Mouse (Mus musculus) lung, adult 2 months (tissue): Measurements from ENCODE around the gene Tprgl. TPM values are rescaled to one million over a fixed set of nuclear protein-coding genes. Genes with fewer than 3 reads are reported as not detected.

Experiments
- DNase-seq: peaks from one replicate; pipeline ENCODE4 v3.0.0; 2022
- H3K4me1 ChIP-seq: fragments of 200-500 bp; 2 replicates; pipeline ENCODE4 v1.6.1; 2011; ENCODE audit warnings: low read length; ENCODE audit not compliant: control insufficient read depth, insufficient read depth
- H3K4me3 ChIP-seq: fragments of 200-500 bp; replicated peaks from 2 replicates; pipeline ENCODE3; 2011; ENCODE audit warnings: low read depth, mild to moderate bottlenecking, control low read depth, low read length; ENCODE audit errors: extremely low read depth
- CTCF ChIP-seq: fragments of 200-500 bp; IDR thresholded peaks from 2 replicates; pipeline ENCODE4 v1.5.1; 2011; ENCODE audit warnings: mild to moderate bottlenecking, low read length, control low read depth; ENCODE audit not compliant: insufficient read depth
- POLR2A ChIP-seq: fragments of 200-500 bp; IDR thresholded peaks from 2 replicates; pipeline ENCODE4 v1.6.1; 2011; ENCODE audit warnings: low read depth, mild to moderate bottlenecking, control low read depth, low read length, borderline replicate concordance; ENCODE audit errors: extremely low read depth
- whole genome bisulfite sequencing: fragments of 180-500 bp; shearing (Covaris S2); methylation state at CpG from one replicate; pipeline ENCODE4 v1.1.7; 2018; 5-methylcytosine and 5-hydroxymethylcytosine counted together
- polyA plus RNA-seq: library from polyadenylated mRNA; depleted of rRNA; stranded (reverse); fragments of >200 nt; gene quantifications from 2 replicates; pipeline ENCODE4 v1.2.3, GENCODE M21; 2012

Tprgl gene
- polyA plus RNA-seq, 1 experiment, result 223 TPM

DNA sequence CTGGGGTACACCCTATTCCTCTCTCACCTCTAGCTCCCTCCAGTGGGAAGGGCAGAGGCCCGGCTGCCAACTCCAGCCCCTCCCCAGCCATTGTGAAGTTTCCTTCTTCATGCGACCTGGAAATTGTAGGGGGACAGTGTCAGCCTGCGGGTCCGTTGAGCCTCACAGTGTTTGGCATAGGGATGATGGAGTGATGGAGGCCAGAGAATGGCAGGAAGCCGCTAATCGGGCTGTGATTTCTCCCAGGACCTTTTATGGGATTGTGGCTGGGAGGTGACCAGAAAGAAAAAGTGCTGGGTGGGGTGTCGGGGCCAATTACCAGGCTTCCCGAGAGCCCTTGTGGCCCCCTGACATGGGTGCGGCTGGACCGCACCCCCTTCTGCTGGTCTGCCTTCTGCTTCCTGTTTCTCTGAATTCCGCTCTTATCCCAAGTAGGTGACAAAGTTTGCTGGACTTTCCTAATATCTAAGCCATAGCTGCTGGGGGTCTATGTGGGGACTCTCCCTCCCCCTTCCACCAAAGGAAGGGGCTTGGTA, 25.6 kb upstream of the Tprgl start:
- WGBS, result 47% methylated on average over 11 of the region's 11 CpGs
- no peak for TF ChIP-seq CTCF
- no peak for TF ChIP-seq POLR2A
- Histone ChIP-seq H3K4me1 (peaks cover 61% of the 10 kb centered on the region), H3K4me3 (no peak overlapping the region)
- DNase-seq, result no peak

DNA sequence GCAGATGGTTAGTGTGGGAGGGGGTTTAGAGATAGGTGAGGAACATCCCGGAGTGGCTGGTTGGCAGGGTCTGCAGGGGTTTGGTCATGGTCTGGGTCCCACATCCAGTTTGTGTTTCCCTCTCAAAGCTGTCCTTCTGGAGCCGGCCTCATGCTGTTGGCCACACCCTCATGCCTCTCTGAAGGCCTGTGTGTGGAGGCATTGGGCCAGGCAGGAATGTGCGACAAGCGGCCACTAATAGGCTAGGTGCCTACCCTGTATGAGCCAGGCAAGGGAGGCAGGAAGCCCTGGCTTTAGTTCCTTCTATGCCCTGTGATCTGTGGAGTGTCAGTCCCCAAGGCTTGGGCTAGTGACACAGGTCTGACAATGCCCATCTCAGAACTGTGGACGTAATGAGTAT, 24.5 kb upstream of the Tprgl start:
- Histone ChIP-seq H3K4me3 (no peak overlapping the region), H3K4me1 (peaks cover 69% of the 10 kb centered on the region)
- TF ChIP-seq CTCF (no peak), POLR2A (no peak; the same call in 1 of the 2 replicates)
- DNase-seq, result no peak
- 41% methylated on average over 5 of the region's 5 CpGs for WGBS

DNA sequence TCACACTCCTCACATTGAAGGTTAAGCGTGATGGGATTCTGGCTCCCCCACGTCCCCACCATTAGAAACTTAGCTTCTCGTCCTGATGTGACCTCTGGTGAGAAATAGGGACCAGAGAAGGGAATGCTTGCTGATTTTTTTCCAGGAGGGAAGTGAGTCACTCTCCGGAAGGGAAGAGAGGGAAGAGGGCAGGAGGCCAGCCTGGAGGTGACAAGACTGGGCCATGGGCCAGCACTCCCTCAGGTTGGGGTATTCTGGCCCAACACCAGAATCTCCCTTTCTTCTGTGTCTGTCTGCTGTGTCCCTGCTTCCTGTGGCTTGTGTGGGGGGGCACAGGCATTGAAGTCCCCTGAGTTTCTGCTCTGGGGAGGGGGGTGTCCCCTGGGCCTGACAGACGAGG, 23.1 kb upstream of the Tprgl start:
- Histone ChIP-seq H3K4me1 (peaks cover 61% of the 10 kb centered on the region), H3K4me3 (no peak overlapping the region)
- DNase-seq, result no peak
- WGBS, result 41% methylated on average over 5 of the region's 5 CpGs
- TF ChIP-seq POLR2A (no peak), CTCF (no peak)

DNA sequence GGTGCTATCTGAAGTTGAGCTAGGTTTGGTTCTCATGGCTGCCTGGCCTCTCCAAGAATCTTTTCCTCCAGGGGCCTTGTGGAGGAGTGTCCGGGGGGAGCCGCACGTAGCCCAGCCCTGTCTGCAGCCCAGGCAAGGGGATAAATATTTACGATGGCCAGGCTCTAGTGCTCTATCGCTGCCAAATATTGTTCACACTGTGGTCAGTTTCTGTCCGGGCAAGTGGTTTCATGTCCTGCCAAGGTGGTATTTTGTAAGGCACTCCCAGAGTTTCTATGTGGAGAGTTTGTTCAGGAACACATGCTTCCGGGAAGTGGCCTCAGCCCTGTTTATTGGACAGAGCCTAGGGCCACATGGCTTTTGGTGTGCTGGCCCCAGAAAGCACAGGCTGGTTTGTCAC, 20.5 kb upstream of the Tprgl start:
- WGBS, result 26% methylated on average over 7 of the region's 7 CpGs
- DNase-seq, result peak; percentile 61

DNA sequence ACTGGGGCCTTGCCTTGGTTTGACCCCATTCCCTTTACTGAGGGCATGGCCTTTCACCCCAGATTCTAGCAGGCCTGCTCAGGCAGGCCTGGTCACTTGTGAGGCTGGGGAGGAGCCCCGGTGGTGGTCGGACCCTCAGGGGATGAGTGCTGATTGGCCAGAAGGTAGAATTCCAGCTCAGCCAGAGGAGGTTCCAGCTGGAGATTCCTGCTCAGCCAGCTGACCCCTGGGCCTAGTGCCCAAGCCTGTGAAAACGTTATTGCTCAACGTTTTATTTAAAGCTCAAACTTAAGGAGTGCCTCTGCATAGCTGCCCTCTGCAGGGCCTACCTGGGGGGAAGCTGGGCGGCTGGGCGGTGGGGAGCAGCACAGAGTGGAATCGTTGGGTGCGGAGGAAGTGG, 16.8 kb upstream of the Tprgl start:
- H3K4me3 ChIP-seq, result no peak overlapping the region
- 44% methylated on average over 8 of the region's 8 CpGs for WGBS
- no peak for TF ChIP-seq POLR2A
- no peak for TF ChIP-seq CTCF
- peaks cover 21% of the 10 kb centered on the region for H3K4me1 ChIP-seq
- peak; percentile 65 for DNase-seq

More for the DNA sequence above, 20.5 kb upstream of the Tprgl start:
- peaks cover 48% of the 10 kb centered on the region for H3K4me1 ChIP-seq
- no peak for TF ChIP-seq CTCF
- TF ChIP-seq POLR2A, result 0 out of 2 replicates have a peak, but pooled peaks have one; percentile 20
- H3K4me3 ChIP-seq, result no peak overlapping the region

DNA sequence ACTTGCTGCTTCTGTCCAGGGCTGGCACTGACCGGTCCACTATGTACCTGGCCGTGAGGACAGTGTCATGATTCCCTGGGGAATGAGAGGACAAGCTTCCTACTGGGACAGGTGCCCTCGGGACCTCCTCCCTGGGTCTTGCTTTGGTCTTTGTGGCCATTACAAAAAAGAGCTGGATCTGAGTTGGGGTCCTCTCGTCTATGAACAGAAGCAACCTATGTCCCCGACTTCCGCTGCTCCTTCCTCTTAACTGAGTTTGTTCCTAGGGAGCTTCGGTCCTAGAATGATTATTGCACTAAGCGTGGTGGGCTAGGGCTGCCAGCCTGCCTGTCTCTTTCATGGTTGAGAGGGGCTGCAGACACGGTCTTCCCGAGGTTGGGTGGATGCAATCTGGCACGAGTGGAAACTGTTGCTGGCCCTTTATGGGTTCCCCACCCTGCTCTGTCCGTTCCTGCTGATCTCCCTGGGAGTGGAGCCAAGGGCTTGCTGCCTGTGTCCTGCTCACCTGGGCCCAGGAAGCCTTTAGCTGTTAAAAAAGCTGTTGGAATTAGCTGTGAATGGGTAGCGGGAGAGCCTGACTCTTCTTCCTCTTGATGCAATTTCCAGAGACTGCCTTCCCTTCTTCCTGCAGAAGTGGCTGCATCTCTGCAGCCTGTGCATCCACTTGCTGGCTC, 11.6 kb upstream of the Tprgl start:
- peaks cover 3% of the 10 kb centered on the region; the same call in 1 of the 2 replicates for H3K4me1 ChIP-seq
- no peak for DNase-seq
- WGBS, result 26% methylated on average over 13 of the region's 13 CpGs
- H3K4me3 ChIP-seq, result peak overlapping the region; percentile 70
- no peak for TF ChIP-seq CTCF
- TF ChIP-seq POLR2A, result no peak

DNA sequence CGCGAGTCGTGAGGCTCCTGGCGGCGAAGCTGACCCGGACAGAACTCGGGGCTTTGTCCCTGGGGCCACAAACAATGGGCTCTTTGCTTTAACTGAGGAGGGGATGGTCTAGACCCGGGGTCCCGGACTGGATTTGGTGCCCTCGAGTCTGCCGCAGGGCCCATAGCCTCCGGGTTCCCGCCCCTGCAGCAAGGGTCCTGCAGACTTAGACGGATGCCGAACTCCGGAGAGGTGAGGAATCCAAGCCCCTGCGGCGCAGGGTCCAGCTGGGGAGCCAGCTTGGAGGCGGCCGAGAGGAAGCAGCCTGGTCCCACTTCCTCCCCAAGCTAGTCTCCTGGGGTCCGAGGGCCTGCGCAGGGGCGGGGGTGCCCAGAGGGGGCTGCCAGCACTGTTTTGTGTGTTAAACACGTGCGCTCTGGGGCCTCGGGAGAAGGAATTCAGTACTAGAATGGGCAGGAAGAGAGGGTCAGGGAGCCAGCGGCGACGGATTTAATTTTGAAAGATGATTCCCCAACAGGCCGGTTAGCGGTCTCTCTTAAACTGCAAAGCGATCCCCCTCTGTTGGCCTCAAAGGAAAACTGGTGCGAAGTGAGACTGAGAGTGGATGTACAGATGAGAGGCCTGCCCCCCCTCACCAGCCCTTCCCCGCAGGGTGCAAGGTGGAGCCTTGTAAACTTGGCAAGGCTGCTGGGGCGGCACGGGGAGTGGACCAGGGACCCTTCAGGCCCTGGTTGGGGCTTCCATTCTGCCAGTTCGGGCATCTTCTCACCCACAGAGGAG, 10.9 kb upstream of the Tprgl start:
- Histone ChIP-seq H3K4me3 (peak overlapping the region; percentile 70), H3K4me1 (peaks cover 3% of the 10 kb centered on the region; the same call in 1 of the 2 replicates)
- TF ChIP-seq POLR2A (no peak; the same call in 1 of the 2 replicates), CTCF (no peak)
- no peak for DNase-seq
- 1% methylated on average over 37 of the region's 37 CpGs for WGBS

DNA sequence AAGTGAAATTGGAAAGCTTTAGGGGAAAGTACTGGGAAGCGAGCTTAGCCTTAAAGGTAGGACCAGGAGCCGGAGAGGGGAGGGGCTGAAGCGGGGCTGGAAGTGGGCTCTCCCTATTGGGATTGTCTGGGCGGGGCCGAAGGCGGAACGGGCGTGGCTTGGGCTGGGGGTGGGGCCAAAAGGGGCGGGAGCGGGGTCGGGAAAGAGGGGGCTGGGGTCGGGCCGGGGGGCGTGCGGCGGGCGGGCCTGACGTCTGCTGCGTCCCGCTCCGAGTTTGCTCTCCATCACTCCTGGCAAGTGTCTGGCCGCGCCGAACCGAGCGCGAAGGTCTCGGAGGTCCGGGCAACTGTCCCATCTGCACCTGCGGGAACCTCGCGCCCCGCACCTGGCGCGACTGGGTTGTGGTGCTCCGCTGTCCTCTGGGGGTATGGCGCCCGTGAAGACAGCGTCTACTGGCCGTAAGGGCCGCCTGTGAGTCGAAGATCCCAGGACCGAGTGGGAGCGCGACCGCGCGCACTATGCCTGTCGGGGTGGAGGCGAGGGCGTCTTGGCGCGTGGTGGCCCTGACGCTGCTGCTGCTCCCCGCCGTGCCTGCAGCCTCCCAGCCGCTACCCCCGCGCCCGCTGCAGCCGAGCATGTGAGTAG, 10.2 kb upstream of the Tprgl start, which contains the start of gene Megf6:
Gene Megf6, plus strand, starts transcription at position 225 of the 645 bp plus-strand sequence.
- peak; percentile 70 for DNase-seq

DNA sequence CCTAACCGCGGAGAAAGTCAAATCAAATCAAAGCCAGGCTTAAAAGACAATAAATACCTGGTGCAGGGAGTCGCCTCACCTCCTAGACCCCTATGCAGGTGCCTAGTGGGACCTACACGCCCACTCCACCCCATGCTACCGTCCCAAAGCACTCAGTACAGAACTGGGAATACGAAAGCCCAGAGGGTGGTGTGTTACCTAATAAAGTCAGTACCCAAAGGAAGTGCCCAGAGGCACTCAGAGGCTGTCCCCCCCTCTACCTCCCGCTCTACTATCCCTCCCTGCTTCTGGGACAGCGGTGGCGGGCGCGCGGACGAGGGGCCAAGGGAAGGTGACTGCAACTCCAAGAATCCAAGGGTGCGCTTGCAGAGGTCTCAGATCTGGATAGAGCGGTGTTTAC, 9.6 kb upstream of the Tprgl start:
- TF ChIP-seq CTCF (no peak), POLR2A (no peak)
- 4% methylated on average over 15 of the region's 15 CpGs for WGBS
- Histone ChIP-seq H3K4me1 (peaks cover 3% of the 10 kb centered on the region; the same call in 1 of the 2 replicates), H3K4me3 (peak overlapping the region; percentile 71)
- no peak for DNase-seq

More for the DNA sequence above, 10.2 kb upstream of the Tprgl start, which contains the start of gene Megf6:
- 1% methylated on average over 59 of the region's 61 CpGs for WGBS
- Histone ChIP-seq H3K4me1 (peaks cover 3% of the 10 kb centered on the region; the same call in 1 of the 2 replicates), H3K4me3 (peak within 1 kb of the TSS; percentile 71)
- TF ChIP-seq POLR2A, result peak; percentile 35; the same call in 1 of the 2 replicates
- TF ChIP-seq CTCF, result no peak
